In the genomic region with DNA sequence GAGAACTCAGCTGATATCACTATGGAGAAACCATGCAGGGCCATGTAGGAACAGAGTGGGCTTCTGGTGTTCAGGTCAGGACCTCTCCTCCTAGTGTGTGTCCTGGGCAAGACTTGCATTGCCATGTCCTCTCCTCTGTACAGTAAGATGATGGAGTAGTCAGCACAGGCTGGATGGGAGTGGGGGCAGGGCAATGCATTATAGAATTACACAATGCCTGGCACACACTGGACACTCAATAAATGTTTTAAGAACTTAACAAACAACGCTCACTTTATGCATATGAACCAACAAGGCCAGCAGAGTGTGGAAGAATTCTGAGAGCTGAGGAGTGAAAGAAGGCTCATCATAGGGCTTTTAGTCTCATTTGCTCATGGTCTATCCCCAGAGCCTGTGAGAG, we compare ENCODE assay signal across 18 mouse cellular contexts.
"Had no signal": no experiment of that assay in that cellular context is flagged by ENCODE, and none has a peak within 500 bp of the region (broad histone marks: within the 10 kb centered on the region; RNA-seq: fewer than 3 reads in every experiment).

No protein-coding gene starts in this region.

- H3K4me2 ChIP-seq: limb, embryonic 13.5 days; liver, embryonic 12.5 days; liver, embryonic 15.5 days; lung, embryonic 14.5 days; midbrain, embryonic 12.5 days; neural tube, embryonic 13.5 days had no signal

- H3K27me3 ChIP-seq: limb, embryonic 13.5 days; midbrain, embryonic 12.5 days; neural tube, embryonic 13.5 days had no signal

- H3K27ac ChIP-seq: layer of hippocampus, adult 2 months; limb, embryonic 10.5 days; limb, embryonic 13.5 days; liver, embryonic 12.5 days; liver, embryonic 15.5 days; midbrain, embryonic 12.5 days; neural tube, embryonic 13.5 days had no signal

- ATAC-seq: liver, embryonic 12.5 days had no signal

- H3K9me3 ChIP-seq: limb, embryonic 10.5 days; limb, embryonic 13.5 days; liver, embryonic 12.5 days; liver, embryonic 15.5 days; midbrain, embryonic 12.5 days; neural tube, embryonic 13.5 days had no signal

- H3K4me1 ChIP-seq: liver, embryonic 12.5 days had no signal

- H3K9ac ChIP-seq: limb, embryonic 13.5 days; liver, embryonic 12.5 days; liver, embryonic 15.5 days; lung, embryonic 14.5 days; midbrain, embryonic 12.5 days; neural tube, embryonic 13.5 days had no signal

- H3K4me3 ChIP-seq: layer of hippocampus, adult 2 months; limb, embryonic 10.5 days; limb, embryonic 13.5 days; liver, embryonic 12.5 days; liver, embryonic 15.5 days; midbrain, embryonic 12.5 days; neural tube, embryonic 13.5 days had no signal

- DNase-seq: kidney, adult 18-20 months; kidney, adult 9 months; kidney, postnatal 14 days; layer of hippocampus, adult 9-11 months; liver; retina, postnatal 1 day; right cerebral cortex, postnatal 25 days; spleen, adult 18-20 months; thymus, adult 18-20 months; thymus, postnatal 36 days had no signal

- H3K36me3 ChIP-seq: limb, embryonic 10.5 days; limb, embryonic 13.5 days; liver, embryonic 12.5 days; liver, embryonic 15.5 days; midbrain, embryonic 12.5 days; neural tube, embryonic 13.5 days had no signal
